Mouse (Mus musculus) urinary bladder, postnatal 25 days (tissue): ENCODE measurements at regions not wholly inside any gene's neighbourhood (a gene's known extent, or its start where the extent isn't known, plus 50 kb on each side); places are given as distances from the start of the nearest gene placed in this dataset.
"Not testable (repeated sequence)": the region's sequence is repeated elsewhere in the genome, so short reads cannot be mapped to it uniquely, and the experiment has no call there.

Experiments
- DNase-seq: peaks from one replicate; pipeline ENCODE4 v3.0.0; 2022; ENCODE audit warnings: low spot score

GRCm38 (mm10) chr9:25655767-25656513 lies 174.6 kb downstream of the Eepd1 start:
- peak; percentile 12 for DNase-seq

DNA sequence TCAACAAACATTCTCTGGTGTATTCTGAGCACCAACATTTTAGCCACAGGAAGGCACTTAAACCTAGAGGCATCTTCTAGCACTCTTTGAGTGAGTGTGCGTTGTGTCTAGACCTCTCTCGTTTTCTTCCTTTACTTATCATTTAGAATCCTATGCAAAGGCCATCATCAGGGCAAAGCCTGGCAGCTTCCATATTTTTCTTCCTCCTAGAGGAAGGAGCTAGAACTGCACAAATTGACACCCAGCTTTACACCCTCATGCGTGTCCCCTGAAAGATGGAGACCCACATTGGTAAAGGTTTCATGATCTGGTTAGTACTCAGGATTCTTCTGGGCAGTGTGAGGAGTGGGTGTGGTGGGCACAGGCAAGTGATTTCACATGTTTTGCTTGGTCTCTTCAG lies 175.2 kb downstream of the Eepd1 start:
- DNase-seq = no peak

DNA sequence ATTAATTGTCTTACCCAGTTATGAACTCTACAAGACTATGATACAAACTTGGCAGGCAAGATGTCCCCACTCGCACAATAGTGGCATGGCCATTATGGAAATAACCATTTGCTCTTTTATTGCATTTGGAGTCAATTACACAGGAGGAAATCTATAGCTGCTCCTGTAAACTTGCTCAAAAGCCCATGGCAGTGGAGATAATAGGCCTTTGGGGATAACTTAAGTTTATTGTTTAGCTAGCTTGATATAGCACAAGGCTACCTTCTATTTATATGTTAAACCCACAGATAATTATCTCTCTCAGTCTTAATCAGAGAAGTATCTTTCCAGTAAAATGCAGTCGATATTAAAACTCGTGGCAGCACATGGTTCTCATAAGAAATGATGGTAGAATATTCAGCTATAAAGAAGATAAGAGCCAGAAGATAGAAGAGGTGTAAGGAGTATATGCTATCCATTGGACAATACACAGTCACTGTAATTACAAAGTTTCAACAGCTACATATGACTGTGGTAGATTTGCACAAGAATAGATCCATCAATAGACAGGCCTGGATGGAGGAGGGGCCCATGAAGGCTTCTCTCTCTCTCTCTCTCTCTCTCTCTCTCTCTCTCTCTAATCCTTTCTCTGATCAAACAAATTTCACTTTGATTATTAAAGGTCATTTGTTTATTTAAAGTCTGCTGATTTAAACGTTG lies 202.4 kb downstream of the Eepd1 start:
- no peak for DNase-seq

- DNase-seq = peak; percentile 2
Observed at GRCm38 (mm10) chr9:25693632-25694031, 212.3 kb downstream of the Eepd1 start.

- no peak for DNase-seq
Observed at GRCm38 (mm10) chr9:25695018-25695417, 213.7 kb downstream of the Eepd1 start.

- no peak for DNase-seq
Observed at GRCm38 (mm10) chr9:25713636-25714035, 232.3 kb downstream of the Eepd1 start.

- no peak for DNase-seq
Observed at GRCm38 (mm10) chr9:25744162-25744561, 262.8 kb downstream of the Eepd1 start.

- no peak for DNase-seq
Observed at GRCm38 (mm10) chr9:25751138-25751537, 269.8 kb downstream of the Eepd1 start.

GRCm38 (mm10) chr9:25773899-25774298 lies 292.6 kb downstream of the Eepd1 start:
- DNase-seq = no peak

DNA sequence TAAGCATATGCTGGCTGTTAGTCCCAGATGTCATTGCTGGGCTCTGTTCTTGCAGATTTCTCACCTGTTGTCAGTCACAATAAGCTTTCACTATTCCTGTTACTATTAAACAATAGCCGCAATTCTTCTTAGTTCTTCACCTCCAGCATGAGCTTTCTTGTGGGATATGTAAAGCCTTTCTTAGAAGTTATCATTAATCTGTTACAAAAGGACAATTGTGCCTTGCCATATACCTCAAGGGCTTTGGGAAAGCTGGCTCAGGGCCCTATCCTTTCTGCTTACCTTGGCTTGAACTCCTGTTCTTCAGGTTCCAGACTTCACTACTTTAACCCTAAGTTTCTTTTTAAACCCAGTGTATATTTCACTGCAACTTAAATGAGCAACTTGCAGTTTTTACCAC lies 301.3 kb downstream of the Eepd1 start:
- DNase-seq = no peak

- DNase-seq = no peak
Observed at GRCm38 (mm10) chr9:25795142-25795910, 314.0 kb downstream of the Eepd1 start.

DNA sequence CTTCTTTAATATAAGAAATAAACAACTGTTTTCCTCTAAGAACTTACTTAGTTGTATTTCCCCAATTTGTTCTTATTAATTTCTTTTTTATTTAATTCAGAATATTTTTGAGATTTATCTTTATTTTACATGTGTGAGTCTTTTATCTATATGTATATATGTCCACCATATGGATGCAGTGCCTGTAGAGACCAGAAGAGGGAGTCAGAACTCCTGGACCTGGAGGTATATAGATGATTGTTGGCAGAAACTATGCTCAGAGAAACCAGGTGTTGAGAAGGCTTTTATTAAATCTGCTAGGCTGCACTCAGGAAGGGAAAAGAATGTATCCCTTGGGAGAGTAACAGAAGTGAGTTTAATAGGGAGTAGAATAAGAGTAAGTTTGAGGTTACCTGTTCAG lies 328.2 kb downstream of the Eepd1 start:
- DNase-seq = no peak

DNA sequence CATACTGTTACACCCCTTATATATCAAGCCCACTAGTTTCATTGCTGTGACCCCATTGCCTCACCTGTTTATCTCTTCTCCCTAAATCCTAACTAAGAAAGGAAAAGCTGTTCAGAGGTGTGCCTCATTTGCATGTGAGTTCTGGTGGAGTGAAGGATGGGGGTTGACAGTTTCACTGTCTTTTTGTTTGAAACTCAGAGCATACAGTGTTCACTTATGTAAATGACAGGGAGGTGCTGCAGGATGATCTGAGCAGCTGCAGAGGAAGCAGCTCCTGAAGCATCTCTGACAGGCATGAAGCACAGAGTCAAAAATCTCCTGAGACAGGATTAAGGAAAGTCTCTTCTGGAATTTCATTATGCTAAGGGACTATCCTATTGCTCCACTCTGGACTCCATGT lies 351.9 kb downstream of the Eepd1 start:
- DNase-seq = no peak

DNA sequence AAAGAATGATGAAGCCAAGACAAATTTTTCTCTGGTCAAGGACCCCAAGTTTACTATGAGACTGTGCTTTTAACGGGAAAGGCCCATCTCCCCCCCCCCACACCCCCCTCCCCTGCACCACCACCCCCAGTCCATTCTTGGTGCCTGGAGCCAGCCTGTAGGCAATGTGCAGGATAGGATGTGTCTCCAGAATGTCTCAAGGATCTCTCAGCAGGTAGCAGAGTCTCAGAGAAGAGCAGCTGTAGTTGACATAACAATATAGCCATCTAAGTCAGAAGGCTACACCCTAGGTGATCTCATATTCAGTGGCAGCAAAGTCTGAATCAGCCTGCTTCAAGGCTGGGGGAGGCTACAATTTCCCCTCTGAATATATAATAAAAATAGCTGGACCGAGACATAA lies 368.6 kb downstream of the Eepd1 start:
- DNase-seq = not testable (repeated sequence)

DNA sequence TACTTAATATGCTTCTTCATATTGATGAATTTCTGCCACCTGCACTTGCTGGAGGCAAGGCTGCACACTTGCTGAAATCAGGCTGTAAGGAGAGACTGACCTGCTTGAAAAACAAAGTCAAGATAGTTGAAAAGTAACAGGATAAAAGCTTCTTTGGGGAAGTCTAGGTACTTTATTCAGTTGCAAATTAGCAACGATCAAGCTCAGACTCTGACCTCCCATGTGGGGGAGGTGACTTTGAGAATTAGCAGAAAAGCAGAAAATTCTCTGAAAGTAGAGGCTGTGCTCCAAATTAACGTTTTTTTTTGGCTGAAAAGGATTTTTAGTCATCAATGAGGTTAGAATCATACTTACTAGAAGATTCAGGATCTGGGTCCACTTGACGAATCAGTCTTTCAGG lies 369.3 kb downstream of the Eepd1 start:
- DNase-seq = not testable (repeated sequence)

GRCm38 (mm10) chr9:25854545-25854944 lies 373.2 kb downstream of the Eepd1 start:
- no peak for DNase-seq

GRCm38 (mm10) chr9:25870260-25870659 lies 388.9 kb downstream of the Eepd1 start:
- DNase-seq = no peak

DNA sequence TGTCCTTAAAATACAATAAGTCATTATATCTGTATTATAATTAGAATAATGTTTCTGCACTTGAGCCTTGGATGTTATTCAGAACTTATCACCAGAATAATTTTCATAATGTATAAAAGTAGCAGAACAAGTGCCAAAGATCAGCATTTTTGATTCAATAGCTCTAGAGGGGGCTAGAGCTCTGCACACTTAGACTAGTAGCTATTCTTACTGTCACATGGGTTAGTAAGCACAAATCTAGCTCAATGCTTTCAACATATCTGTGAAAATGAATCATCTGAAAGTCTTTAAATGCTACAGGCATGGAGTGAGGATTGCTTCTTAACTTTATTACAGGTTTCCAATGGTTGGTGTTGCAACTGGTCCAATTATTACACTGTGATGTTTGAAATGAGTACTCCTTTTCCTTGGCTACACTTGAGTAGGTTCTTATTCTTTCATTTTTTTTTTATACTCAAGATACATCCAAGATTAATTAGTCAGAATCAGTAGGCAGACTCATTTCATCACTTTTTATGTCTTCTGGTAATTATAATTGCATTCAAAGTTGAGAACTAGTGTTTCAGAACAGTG lies 415.1 kb downstream of the Eepd1 start:
- no peak for DNase-seq
